Mouse (Mus musculus): ENCODE measurements around the gene Acsm5. TPM values are rescaled to one million over a fixed set of nuclear protein-coding genes. Genes with fewer than 3 reads are reported as not detected.
"Not testable (repeated sequence)": the region's sequence is repeated elsewhere in the genome, so short reads cannot be mapped to it uniquely, and the experiment has no call there.

The Acsm5 gene
- total RNA-seq, 2 experiments from 2014 or later = 0.22 to 0.91 TPM

DNA sequence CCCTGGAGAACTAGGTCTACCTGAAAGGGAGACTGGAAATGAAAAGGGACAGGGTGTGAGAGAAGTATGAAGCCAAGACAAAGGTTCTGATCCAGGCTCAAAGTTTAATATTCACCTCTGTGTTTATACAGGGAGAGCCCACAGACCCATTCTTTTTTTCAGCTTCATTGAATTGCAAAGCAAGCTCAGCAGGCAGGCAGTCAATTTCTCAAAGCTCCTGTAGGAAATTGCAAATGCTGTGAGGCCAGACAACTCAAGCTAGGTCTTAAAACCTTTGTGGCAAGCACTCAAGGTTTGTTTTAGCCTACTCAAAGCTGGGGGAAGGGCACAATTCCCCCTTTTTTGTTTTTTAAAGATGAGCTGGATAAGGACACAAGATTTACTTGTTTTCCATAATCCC, 26.3 kb downstream of the Acsm5 start:
- DNase-seq (ENCODE audit: low spot score in 2 of 2) = no peak

DNA sequence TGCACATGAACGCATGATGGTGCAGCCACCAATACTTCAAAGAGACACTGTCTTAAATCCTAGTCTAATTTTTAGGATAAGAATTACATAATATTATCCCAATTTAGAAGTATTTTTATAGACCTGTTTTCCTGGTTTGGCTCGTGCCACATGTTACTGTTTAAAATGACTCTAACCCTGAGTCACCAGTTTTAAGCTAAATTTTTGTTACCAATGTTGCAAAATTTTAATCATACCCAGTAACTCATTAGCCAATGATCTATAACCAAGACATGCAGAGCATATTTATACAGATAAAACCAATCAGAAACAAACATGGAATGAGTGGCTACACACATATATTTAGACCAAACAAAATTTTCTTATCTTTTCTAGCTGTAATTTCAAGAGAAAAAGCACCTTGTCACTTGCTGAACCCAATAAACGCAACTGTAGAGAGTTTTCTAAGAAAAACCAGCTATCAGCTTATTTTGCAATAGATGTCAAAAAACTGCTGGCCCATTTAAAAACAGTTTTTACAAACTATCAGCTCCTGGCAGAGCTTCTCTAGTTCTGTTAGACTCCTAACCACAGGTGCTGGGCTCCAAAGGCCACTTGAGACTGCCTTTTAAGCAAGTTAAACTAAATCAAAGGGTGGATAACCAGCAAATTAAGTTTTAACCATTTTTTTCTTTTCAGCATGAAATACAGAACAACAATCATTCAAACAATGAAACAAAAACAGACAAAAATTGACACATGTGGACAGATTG, 31.4 kb downstream of the Acsm5 start:
- no peak for DNase-seq (ENCODE audit: low spot score in 2 of 2)

DNA sequence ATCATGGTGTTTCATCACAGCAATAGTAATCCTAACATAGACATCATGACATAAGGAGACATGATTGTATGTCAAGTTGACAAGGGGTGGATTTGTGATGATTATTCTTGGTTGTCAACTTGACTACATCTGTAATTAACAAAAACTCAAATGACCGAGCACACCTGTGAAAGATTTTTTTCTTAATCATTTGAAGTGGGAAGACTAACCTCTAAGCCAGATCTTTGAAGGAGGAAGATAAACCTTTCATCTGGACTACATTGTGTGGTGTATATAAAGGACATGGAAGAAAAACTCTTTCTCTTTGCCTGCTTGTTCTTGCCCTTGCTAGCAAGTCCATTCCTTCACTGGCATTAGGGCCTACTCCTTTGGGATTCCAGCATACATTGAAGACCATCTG, 34.8 kb downstream of the Acsm5 start, which contains the start of gene Acsm2:
Acsm2 (plus strand) TSS at position 301 of the 400 bp plus-strand sequence.
- DNase-seq (ENCODE audit: low spot score in 2 of 2) = no peak

DNA sequence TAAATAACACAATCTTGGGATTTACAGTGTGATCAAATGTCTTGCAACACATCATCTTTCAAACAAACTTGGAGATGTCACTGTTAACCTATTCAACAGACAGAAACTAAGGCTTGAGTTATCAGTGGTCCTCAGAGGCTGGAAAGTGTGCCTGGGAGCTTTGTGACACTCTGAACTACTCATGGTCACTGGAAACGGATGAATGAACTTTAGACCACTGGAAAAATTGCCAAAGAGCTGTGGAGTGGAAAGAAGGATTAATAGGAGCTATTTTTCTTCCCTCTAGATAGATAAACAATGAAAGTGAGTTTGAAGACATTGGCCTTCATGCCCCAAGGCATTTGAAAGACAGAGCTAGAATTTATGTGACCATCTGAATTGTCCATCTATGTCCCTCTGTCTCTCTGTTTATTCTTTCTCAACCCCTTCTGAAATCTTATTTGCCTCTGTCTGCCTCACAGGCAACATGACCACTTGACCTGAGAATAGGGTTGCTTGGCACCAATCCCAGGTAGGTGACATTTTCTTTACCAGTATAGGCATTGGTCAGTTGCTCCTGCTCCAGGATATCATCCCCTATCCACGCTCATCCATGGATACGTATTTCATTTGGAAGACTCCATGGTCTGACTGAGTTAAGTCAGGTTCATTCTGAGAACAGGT, 40.7 kb downstream of the Acsm5 start:
- no peak for DNase-seq (ENCODE audit: low spot score in 2 of 2)

DNA sequence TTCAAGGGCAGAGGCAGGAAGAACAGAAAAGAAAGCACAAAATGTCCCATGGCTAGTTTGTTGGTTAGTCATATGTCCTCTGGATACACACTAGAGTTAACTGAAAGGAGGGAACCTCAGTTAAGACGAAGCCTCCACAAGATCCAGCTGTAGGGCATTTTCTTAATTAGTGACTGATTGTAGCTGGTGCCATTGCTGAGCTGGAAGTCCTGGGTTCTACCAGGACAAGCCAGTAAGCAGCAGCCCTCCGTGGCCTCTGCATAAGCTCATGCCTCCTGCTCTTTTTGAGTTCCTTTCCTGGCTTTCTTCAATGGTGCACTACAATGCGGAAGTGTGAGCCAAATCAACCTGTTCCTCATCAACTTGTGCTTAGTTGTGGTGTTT, 41.2 kb downstream of the Acsm5 start:
- no peak for DNase-seq (ENCODE audit: low spot score in 2 of 2)

DNA sequence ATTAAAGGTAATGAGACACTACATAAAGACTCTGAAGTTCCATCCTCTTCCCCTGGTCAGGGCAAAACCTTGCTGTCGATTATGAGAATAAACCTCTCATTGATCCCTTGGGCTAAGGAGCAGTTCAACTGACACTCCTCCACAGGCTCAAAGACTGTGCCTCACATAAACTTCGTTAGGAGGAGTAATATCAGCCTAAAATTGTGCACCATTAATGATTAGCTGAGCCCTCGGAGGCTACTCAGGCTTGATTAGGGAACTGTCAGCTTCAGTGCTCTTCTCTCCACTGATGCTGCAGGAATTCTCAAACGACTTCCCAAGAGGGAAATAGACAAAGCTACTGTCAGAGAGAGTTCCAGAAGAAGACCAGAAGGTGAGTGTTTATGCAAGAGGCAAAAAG, 42.2 kb downstream of the Acsm5 start:
- DNase-seq (ENCODE audit: low spot score in 2 of 2) = no peak

DNA sequence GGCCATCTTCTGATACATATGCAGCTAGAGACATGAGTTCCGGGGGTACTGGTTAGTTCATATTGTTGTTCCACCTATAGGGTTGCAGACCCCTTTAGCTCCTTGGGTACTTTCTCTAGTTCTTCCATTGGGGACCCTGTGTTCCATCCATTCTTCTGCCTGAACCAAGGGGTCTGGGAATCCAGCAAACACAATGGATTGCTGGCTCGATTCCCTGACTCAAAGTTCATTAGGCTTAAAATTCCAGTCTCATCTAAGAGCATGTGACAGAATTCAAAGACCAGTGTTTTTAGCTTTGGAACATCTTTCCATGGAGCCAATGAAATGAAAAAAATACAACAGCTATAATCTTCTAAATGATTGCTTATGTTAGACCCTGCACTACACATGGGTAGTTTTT, 43.2 kb downstream of the Acsm5 start:
- not testable (repeated sequence) for DNase-seq (ENCODE audit: low spot score in 2 of 2)

DNA sequence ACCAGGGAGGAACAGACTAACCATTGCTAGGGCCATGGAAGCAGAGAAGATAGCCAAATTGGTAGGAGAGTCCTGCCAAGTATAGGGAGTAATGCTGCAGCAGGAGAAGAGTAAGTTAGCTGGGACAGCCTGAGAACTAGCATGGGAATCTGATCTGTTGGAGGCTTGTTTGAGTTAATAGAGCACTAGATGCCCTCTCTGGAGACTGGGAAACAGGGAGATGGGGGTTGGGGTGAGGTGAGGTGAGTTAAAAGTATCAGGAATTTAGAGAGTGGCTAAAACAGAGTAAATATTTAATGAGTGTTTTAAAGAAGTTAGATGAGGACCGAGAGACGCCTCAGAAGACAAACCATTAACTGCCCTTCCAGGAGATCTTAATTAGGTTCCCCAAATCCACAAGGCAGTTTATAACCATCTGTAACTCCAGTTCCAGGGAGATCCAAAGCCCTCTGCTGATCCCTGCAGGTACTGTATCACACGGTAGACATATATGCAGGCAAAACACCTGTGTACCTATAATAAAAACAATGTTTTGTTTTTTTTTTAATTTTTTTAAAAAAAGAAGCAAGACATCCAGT, 75.4 kb downstream of the Acsm5 start:
- DNase-seq (ENCODE audit: low spot score in 2 of 2) = no peak

Other genes starting within 250 kb of the Acsm5 start
- not detected for gene Gp2, start 60.2 kb upstream of the Acsm5 start, total RNA-seq (2021)
- not detected for gene Umod, start 40.2 kb upstream of the Acsm5 start, total RNA-seq (2021)
- not detected for gene Pdilt, start 4.0 kb downstream of the Acsm5 start, total RNA-seq (2021)
- gene Acsm2, start 34.9 kb downstream of the Acsm5 start, total RNA-seq (2021) = not detected
- gene Acsm1, start 87.6 kb downstream of the Acsm5 start, total RNA-seq (2021) = under 1 TPM in 1 of 2 experiments, not detected in 1; 0.26 TPM
- not detected for gene Acsm4, start 170.6 kb downstream of the Acsm5 start, total RNA-seq (2021)
- 10 to 100 TPM; 25.6 to 28.6 TPM for gene Thumpd1, start 201.3 kb downstream of the Acsm5 start, total RNA-seq (2021)
- gene Acsm3, start 241.5 kb downstream of the Acsm5 start, total RNA-seq (2021) = not detected

Measured in gastrocnemius, postnatal 4 days (tissue).